Mouse (Mus musculus): Measurements from ENCODE around the gene Runx1. TPM values are rescaled to one million over a fixed set of nuclear protein-coding genes. Genes with fewer than 3 reads are reported as not detected.

Gene Runx1
- polyA plus RNA-seq, 1 experiment from 2014 or later: 0.59 TPM

DNA sequence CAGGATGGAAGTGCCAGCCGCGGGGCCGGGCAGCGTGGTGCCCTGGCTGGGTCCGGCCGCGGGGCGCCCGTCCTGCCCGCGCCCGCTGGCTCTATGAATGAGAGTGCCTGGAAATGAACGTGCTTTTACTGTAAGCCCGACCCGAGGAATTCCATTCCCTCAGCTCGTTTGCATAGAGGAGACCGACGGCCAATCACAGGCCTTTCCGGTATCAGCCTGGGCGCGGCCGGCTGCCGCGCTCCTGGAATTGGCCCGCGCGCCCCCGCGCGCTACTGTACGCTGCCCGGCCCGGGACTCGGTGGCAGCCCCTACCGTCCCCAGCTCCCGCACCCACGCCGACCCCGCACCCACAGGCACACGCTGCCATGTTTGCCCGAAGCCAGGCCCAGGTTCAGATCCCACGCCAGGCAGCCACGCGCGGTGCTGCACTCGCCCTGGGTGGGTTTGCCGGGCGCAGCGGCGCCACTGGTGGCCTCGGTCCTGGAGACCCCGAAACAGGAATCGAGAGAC, 128.7 kb downstream of the Runx1 start:
- H3K27me3 ChIP-seq (ENCODE audit: control insufficient read depth, insufficient read depth, low read depth, low read length): peaks cover 60% of the 10 kb centered on the region
- no peaks in the 10 kb centered on the region for H3K9me3 ChIP-seq (replicated peaks; ENCODE audit: control insufficient read depth, low read length, poor library complexity, severe bottlenecking)
- peak overlapping the region; percentile 66 for H3K4me2 ChIP-seq (ENCODE audit: low read length)
- peaks cover 23% of the 10 kb centered on the region for H3K4me1 ChIP-seq (ENCODE audit: control insufficient read depth, insufficient read depth, low read length)
- peak overlapping the region; percentile 41 for H3K4me3 ChIP-seq (ENCODE audit: low read depth, low read length)
- H3K9ac ChIP-seq (ENCODE audit: low read depth, low read length): peak overlapping the region; percentile 12; the same call in 1 of the 2 replicates
- peak; percentile 83 for ATAC-seq
- H3K36me3 ChIP-seq (ENCODE audit: control insufficient read depth, insufficient read depth, low read length): no peaks in the 10 kb centered on the region
- H3K27ac ChIP-seq (ENCODE audit: low read length): no peak overlapping the region
- under 1% methylated on average over 45 of the region's 53 CpGs for WGBS

DNA sequence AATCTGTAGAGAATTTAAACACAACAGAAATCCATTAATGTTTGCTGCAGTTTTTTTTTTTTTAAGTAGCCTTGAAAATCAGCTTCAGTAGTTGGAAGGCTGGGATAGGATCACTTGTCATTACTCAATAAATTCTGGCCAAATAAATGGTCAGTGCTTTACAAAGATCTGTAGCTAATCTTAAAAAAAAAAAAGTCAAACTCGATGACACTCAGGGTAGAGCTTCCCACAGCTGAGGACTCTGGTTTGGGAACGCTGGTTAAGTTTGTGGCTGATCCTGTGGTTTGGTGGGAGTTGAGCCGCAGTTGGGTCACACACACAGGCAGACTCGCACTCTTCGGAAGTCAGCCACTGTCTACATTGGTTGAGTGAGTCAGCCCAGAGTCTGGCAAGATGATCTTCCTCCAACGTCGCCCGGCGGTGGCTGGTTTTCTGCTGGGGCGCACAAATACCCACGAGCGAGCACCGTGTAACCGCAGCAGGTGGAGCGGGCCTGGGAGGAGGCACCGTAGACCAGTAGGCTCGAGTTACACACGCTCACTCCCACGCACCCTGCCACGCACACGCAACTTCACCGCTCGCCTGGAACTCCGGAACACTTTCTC, 129.4 kb downstream of the Runx1 start:
- H3K27ac ChIP-seq (ENCODE audit: low read length): no peak overlapping the region
- peaks cover 23% of the 10 kb centered on the region for H3K4me1 ChIP-seq (ENCODE audit: control insufficient read depth, insufficient read depth, low read length)
- H3K9ac ChIP-seq (ENCODE audit: low read depth, low read length): no peak overlapping the region
- no peaks in the 10 kb centered on the region for H3K9me3 ChIP-seq (replicated peaks; ENCODE audit: control insufficient read depth, low read length, poor library complexity, severe bottlenecking)
- peaks cover 60% of the 10 kb centered on the region for H3K27me3 ChIP-seq (ENCODE audit: control insufficient read depth, insufficient read depth, low read depth, low read length)
- no peaks in the 10 kb centered on the region for H3K36me3 ChIP-seq (ENCODE audit: control insufficient read depth, insufficient read depth, low read length)
- no peak for ATAC-seq
- H3K4me3 ChIP-seq (ENCODE audit: low read depth, low read length): no peak overlapping the region
- under 1% methylated on average over 24 of the region's 24 CpGs for WGBS
- peak overlapping the region; percentile 66 for H3K4me2 ChIP-seq (ENCODE audit: low read length)

DNA sequence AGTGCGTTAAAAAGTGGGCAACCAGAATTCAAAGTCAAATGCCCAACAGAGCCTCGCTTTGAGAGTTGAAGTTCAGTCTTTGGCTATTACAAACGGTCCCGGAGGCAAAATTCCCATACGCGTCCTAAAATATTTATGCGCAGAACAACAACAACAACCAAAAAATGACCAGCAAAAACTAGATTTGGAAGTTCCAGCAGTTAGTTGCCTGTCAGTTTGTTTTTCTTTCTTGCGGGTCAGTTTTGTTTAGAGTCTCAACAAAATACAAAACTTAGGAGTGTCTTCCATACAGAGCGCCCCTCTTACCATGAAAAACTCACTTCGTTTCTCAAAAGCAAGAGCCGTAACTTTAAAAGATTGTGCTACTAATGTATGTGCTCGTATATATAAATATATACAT, 130.0 kb downstream of the Runx1 start:
- H3K27ac ChIP-seq (ENCODE audit: low read length): no peak overlapping the region
- H3K36me3 ChIP-seq (ENCODE audit: control insufficient read depth, insufficient read depth, low read length): no peaks in the 10 kb centered on the region
- peaks cover 61% of the 10 kb centered on the region for H3K27me3 ChIP-seq (ENCODE audit: control insufficient read depth, insufficient read depth, low read depth, low read length)
- no peak overlapping the region for H3K4me3 ChIP-seq (ENCODE audit: low read depth, low read length)
- 12% methylated on average over 12 of the region's 12 CpGs for WGBS
- peaks cover 23% of the 10 kb centered on the region for H3K4me1 ChIP-seq (ENCODE audit: control insufficient read depth, insufficient read depth, low read length)
- no peaks in the 10 kb centered on the region for H3K9me3 ChIP-seq (replicated peaks; ENCODE audit: control insufficient read depth, low read length, poor library complexity, severe bottlenecking)
- no peak overlapping the region for H3K4me2 ChIP-seq (ENCODE audit: low read length)
- H3K9ac ChIP-seq (ENCODE audit: low read depth, low read length): no peak overlapping the region
- ATAC-seq: no peak

DNA sequence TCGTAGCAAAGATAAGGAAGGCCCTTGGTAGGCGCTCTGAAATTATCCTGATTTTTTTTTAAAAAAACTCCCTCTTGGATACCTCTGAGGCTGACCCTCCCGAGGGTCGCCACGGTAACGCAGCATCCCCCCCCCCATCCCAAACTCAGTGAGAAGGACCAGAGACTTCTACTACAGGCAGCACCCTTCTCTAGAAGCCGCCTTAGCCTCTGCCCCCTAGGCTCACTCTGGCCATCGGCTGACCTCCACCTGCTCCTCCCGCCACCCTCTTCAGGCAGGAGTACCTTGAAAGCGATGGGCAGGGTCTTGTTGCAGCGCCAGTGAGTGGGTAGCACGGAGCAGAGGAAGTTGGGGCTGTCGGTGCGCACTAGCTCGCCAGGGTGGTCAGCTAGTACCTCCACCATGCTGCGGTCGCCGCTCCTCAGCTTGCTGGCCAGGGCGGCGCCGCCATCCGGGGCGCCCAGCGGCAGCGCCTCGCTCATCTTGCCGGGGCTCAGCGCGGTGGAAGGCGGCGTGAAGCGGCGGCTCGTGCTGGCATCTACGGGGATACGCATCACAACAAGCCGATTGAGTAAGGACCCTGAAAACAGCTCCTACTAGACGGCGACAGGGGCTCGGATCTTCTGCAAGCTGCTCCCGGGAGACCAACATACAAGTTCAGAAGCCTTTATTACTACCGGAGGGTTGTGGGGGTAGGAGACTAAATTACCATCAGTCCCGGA, 130.6 kb downstream of the Runx1 start:
- Histone ChIP-seq H3K4me3 (ENCODE audit: low read depth, low read length) (peak overlapping the region; percentile 11), H3K27ac (ENCODE audit: low read length) (no peak overlapping the region), H3K4me2 (ENCODE audit: low read length) (peak overlapping the region; percentile 37), H3K4me1 (ENCODE audit: control insufficient read depth, insufficient read depth, low read length) (peaks cover 23% of the 10 kb centered on the region), H3K36me3 (ENCODE audit: control insufficient read depth, insufficient read depth, low read length) (no peaks in the 10 kb centered on the region), H3K9ac (ENCODE audit: low read depth, low read length) (no peak overlapping the region), H3K9me3 (replicated peaks; ENCODE audit: control insufficient read depth, low read length, poor library complexity, severe bottlenecking) (no peaks in the 10 kb centered on the region), H3K27me3 (ENCODE audit: control insufficient read depth, insufficient read depth, low read depth, low read length) (peaks cover 55% of the 10 kb centered on the region)
- 0% methylated on average over 42 of the region's 43 CpGs for WGBS
- ATAC-seq: no peak

DNA sequence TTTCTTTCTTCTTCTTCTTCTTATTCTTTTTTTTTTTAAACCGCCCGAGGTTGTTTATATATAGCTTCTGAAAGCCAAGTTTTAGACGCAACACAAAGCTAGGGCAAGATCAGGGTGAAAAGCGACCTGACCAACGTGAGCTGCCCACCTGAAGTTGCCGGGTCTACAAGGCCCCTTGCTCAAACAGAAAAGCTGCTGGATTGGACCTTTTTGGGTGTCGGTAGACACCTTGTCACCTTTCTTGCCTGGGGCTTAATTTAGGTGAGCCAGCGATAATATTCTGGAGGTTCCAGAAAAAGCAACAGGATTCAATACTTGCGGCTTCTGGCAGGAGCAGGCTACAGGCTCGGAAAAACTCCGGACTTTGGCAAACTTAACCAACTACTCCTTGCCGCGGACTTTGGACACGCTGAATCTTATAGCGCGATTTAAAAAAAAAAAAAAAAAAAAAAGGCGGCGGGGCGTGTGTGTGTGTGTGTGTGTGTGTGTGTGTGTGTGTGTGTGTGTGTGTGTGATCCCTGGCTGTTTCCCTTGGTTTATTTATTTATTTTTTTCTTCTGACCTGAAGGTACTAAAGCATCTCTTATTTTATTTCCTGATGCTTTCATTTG, 131.3 kb downstream of the Runx1 start:
- 2% methylated on average over 19 of the region's 19 CpGs for WGBS
- no peaks in the 10 kb centered on the region for H3K36me3 ChIP-seq (ENCODE audit: control insufficient read depth, insufficient read depth, low read length)
- no peak for ATAC-seq
- no peak overlapping the region for H3K4me2 ChIP-seq (ENCODE audit: low read length)
- H3K9me3 ChIP-seq (replicated peaks; ENCODE audit: control insufficient read depth, low read length, poor library complexity, severe bottlenecking): no peaks in the 10 kb centered on the region
- no peak overlapping the region for H3K27ac ChIP-seq (ENCODE audit: low read length)
- H3K27me3 ChIP-seq (ENCODE audit: control insufficient read depth, insufficient read depth, low read depth, low read length): peaks cover 55% of the 10 kb centered on the region
- H3K4me3 ChIP-seq (ENCODE audit: low read depth, low read length): no peak overlapping the region
- no peak overlapping the region for H3K9ac ChIP-seq (ENCODE audit: low read depth, low read length)
- peaks cover 23% of the 10 kb centered on the region for H3K4me1 ChIP-seq (ENCODE audit: control insufficient read depth, insufficient read depth, low read length)

DNA sequence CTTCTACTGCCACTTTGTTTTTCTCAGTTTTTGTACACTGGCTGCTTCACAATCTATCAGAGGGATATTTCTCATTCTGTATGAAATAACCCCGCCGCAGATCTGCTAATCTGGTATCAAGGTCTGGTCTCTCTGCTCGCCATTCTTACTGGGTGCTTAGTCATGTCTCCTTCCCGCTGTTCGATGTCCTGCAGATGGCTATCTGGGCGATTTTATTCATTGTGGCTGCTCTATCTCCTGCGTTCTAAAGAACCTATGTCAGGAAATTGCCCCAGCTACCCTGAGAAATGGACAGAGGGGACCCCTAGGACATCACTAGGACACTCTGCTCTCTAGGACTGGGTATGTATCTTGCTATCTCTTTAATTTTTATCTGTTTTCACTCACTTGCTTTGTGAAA, 135.2 kb downstream of the Runx1 start:
- H3K4me1 ChIP-seq (ENCODE audit: control insufficient read depth, insufficient read depth, low read length): peaks cover 5% of the 10 kb centered on the region; the same call in 1 of the 2 replicates
- H3K9ac ChIP-seq (ENCODE audit: low read depth, low read length): no peak overlapping the region
- peaks cover 31% of the 10 kb centered on the region for H3K27me3 ChIP-seq (ENCODE audit: control insufficient read depth, insufficient read depth, low read depth, low read length)
- no peaks in the 10 kb centered on the region for H3K9me3 ChIP-seq (replicated peaks; ENCODE audit: control insufficient read depth, low read length, poor library complexity, severe bottlenecking)
- ATAC-seq: no peak
- no peaks in the 10 kb centered on the region for H3K36me3 ChIP-seq (ENCODE audit: control insufficient read depth, insufficient read depth, low read length)
- H3K4me2 ChIP-seq (ENCODE audit: low read length): no peak overlapping the region
- 80% methylated on average over 7 of the region's 7 CpGs for WGBS
- no peak overlapping the region for H3K27ac ChIP-seq (ENCODE audit: low read length)
- no peak overlapping the region for H3K4me3 ChIP-seq (ENCODE audit: low read depth, low read length)

DNA sequence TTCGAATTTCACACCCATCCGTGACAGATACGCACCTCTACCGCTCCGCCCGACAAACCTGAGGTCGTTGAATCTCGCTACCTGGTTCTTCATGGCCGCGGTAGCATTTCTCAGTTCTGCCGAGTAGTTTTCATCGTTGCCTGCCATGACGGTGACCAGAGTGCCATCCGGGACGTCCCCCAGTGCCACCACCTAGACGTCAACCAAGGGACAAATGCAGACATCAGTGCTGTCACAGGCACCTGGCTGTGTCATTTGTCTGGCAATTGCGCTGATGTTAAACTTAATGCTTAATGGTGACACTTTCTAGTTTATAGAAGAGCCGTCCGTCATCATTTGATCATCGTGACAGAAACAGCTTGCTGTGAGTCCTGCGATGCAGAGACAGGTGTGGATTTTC, 137.0 kb downstream of the Runx1 start:
- Histone ChIP-seq H3K27ac (ENCODE audit: low read length) (no peak overlapping the region), H3K27me3 (ENCODE audit: control insufficient read depth, insufficient read depth, low read depth, low read length) (peaks cover 22% of the 10 kb centered on the region), H3K9ac (ENCODE audit: low read depth, low read length) (no peak overlapping the region), H3K4me3 (ENCODE audit: low read depth, low read length) (no peak overlapping the region), H3K9me3 (replicated peaks; ENCODE audit: control insufficient read depth, low read length, poor library complexity, severe bottlenecking) (no peaks in the 10 kb centered on the region), H3K4me1 (ENCODE audit: control insufficient read depth, insufficient read depth, low read length) (no peaks in the 10 kb centered on the region), H3K36me3 (ENCODE audit: control insufficient read depth, insufficient read depth, low read length) (no peaks in the 10 kb centered on the region), H3K4me2 (ENCODE audit: low read length) (no peak overlapping the region)
- WGBS: 95% methylated on average over 21 of the region's 21 CpGs
- ATAC-seq: no peak

DNA sequence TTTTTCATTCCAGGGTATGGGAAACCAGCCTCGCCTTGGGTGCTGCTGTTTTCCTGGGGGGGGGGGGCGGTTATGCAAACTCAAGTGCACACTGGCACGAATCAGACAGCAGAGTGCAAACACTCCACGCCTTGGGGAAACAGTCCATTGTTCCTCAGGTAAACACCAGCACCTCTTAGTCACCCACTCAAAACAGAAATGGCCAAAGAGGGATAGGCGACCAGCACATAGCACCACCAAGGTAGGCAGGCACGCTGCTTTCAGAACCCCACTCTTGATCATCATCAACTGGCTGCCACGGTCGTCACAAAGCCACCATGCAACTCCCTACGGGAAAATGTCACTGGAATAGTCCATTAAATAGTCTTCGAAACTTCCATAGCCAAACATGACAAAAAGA, 139.0 kb downstream of the Runx1 start:
- Histone ChIP-seq H3K4me2 (ENCODE audit: low read length) (no peak overlapping the region), H3K9ac (ENCODE audit: low read depth, low read length) (no peak overlapping the region), H3K4me3 (ENCODE audit: low read depth, low read length) (no peak overlapping the region), H3K27me3 (ENCODE audit: control insufficient read depth, insufficient read depth, low read depth, low read length) (peaks cover 6% of the 10 kb centered on the region), H3K36me3 (ENCODE audit: control insufficient read depth, insufficient read depth, low read length) (no peaks in the 10 kb centered on the region), H3K9me3 (replicated peaks; ENCODE audit: control insufficient read depth, low read length, poor library complexity, severe bottlenecking) (no peaks in the 10 kb centered on the region), H3K4me1 (ENCODE audit: control insufficient read depth, insufficient read depth, low read length) (no peaks in the 10 kb centered on the region), H3K27ac (ENCODE audit: low read length) (no peak overlapping the region)
- no peak for ATAC-seq
- WGBS: 86% methylated on average over 10 of the region's 10 CpGs

DNA sequence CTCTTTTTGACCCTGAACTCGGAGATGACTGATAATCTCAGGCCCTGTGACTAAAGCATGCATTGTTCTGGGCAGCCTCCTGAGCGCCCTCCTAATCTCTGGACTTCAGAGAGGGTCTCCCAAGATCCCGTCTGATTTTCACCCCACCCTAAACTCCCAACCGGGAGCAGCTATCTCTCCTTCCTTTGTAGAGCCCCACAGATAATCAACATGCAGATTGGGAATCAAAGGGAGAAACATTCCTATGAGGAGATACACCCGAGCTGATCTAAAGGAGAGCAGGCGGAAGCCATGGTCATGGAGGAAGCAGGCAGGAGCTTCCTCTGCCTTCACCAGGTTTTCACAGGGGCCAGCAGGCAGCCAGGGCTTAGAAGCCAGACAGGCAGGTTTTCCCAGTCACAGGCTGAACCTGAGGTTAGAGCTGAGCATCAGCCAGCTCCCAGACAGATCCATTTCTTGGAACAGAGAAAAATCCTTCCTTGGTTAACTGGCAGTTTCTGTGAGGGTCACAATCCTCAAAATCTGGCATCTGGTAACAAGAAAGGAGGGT, 140.1 kb downstream of the Runx1 start:
- Histone ChIP-seq H3K4me2 (ENCODE audit: low read length) (no peak overlapping the region), H3K4me1 (ENCODE audit: control insufficient read depth, insufficient read depth, low read length) (no peaks in the 10 kb centered on the region), H3K27me3 (ENCODE audit: control insufficient read depth, insufficient read depth, low read depth, low read length) (no peaks in the 10 kb centered on the region), H3K4me3 (ENCODE audit: low read depth, low read length) (no peak overlapping the region), H3K9me3 (replicated peaks; ENCODE audit: control insufficient read depth, low read length, poor library complexity, severe bottlenecking) (no peaks in the 10 kb centered on the region), H3K36me3 (ENCODE audit: control insufficient read depth, insufficient read depth, low read length) (no peaks in the 10 kb centered on the region), H3K27ac (ENCODE audit: low read length) (no peak overlapping the region), H3K9ac (ENCODE audit: low read depth, low read length) (no peak overlapping the region)
- WGBS: 33% methylated on average over 6 of the region's 6 CpGs
- ATAC-seq: no peak
